ENCODE assay signal across 31 mouse cellular contexts in the genomic region with DNA sequence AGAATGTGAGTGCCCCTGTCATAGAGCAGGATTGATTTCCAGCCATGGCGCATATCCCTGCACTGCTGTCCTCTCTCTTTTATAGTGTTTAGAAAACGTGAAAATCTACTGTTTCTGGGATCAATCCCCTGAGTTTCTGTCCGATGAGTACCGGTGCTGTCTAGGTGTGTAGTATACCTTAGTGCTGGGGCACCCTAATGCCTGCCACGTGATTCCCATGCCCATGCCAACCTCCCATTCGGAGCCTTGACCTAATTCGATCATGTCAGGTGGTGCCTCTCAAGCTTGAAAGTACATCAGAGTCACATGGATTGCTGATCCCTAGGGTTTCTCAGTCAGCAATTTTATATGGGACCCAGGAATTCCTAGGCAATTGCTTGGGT. TPM values are rescaled to one million over a fixed set of nuclear protein-coding genes. Genes with fewer than 3 reads are reported as not detected.
DNase-seq lines count a peak whose midpoint lies in the region; ATAC-seq and TF ChIP-seq lines count a peak whose summit lies in the region.
"Had no signal": no experiment of that assay in that cellular context is flagged by ENCODE, and none has a peak within 500 bp of the region (broad histone marks: within the 10 kb centered on the region; RNA-seq: fewer than 3 reads in every experiment).

No protein-coding gene starts in this region.

- DNase-seq in cerebellum, adult 18-20 months = peak; percentile 48 to 52
- DNase-seq in cerebellum, postnatal 4 days (ENCODE audit: low spot score in 2 of 2) = no peak
- DNase-seq in cerebellum, adult 2 months = peak; percentile 55 to 62
- DNase-seq in cerebellum, adult 9-11 months = peak; percentile 65
- peak; percentile 62 to 63 for DNase-seq in cerebellum, postnatal 25 days
- DNase-seq in forebrain, postnatal 0 days = no peak
- no peak for DNase-seq in hindbrain, postnatal 0 days (ENCODE audit: low spot score)
- DNase-seq in forebrain, embryonic 14.5 days (ENCODE audit: low spot score) = no peak
- DNase-seq: adrenal gland, adult 8-10 months; adrenal gland, postnatal 25 days; embryo, embryonic 11 days; gastrocnemius, postnatal 25 days; heart, adult 18-20 months; heart, postnatal 10 days; heart, postnatal 36 days; kidney, adult 18-20 months; kidney, adult 9 months had no signal

- H3K27me3 ChIP-seq in cerebellum, adult 2 months (ENCODE audit: control insufficient read depth, insufficient read depth, low read length) = no peaks in the 10 kb centered on the region
- H3K27me3 ChIP-seq in forebrain, postnatal 0 days (ENCODE audit: insufficient read depth, low read length) = no peaks in the 10 kb centered on the region
- H3K27me3 ChIP-seq in hindbrain, postnatal 0 days (ENCODE audit: insufficient read depth, low read length) = no peaks in the 10 kb centered on the region
- H3K27me3 ChIP-seq in forebrain, embryonic 14.5 days (replicated peaks; ENCODE audit: control insufficient read depth, insufficient read depth, low read length) = no peaks in the 10 kb centered on the region
- H3K27me3 ChIP-seq: embryonic facial prominence, embryonic 13.5 days; forebrain, embryonic 12.5 days; heart, embryonic 12.5 days; heart, embryonic 15.5 days; hindbrain, embryonic 13.5 days had no signal

- no peak for ATAC-seq in forebrain, postnatal 0 days
- no peak for ATAC-seq in hindbrain, postnatal 0 days
- ATAC-seq in forebrain, embryonic 14.5 days = no peak
- ATAC-seq: CD4-positive, CD25-positive, alpha-beta regulatory T cell, adult 4 months; hindbrain, embryonic 16.5 days; inflammation-experienced regulatory T-cells, adult 6 months; intestine, embryonic 16.5 days had no signal

- no peak overlapping the region for H3K4me3 ChIP-seq in cerebellum, adult 2 months (replicated peaks; ENCODE audit: insufficient read depth, low read depth, low read length)
- H3K4me3 ChIP-seq in forebrain, postnatal 0 days (ENCODE audit: low read depth, low read length) = no peak overlapping the region
- H3K4me3 ChIP-seq in hindbrain, postnatal 0 days (ENCODE audit: low read length) = no peak overlapping the region
- H3K4me3 ChIP-seq in forebrain, embryonic 14.5 days (ENCODE audit: low read depth, low read length) = no peak overlapping the region
- H3K4me3 ChIP-seq: embryonic facial prominence, embryonic 10.5 days; embryonic facial prominence, embryonic 13.5 days; erythroblast, embryonic 14.5 days; forebrain, embryonic 12.5 days; heart, embryonic 12.5 days; heart, embryonic 15.5 days; hindbrain, embryonic 10.5 days; hindbrain, embryonic 13.5 days had no signal

- WGBS in cerebellum, adult 2 months = 16% methylated on average over 7 of the region's 7 CpGs
- WGBS in forebrain, postnatal 0 days = 88% methylated on average over 7 of the region's 7 CpGs
- 84% methylated on average over 7 of the region's 7 CpGs for WGBS in hindbrain, postnatal 0 days
- 94% methylated on average over 7 of the region's 7 CpGs for WGBS in forebrain, embryonic 14.5 days

- no peak overlapping the region for H3K4me2 ChIP-seq in forebrain, postnatal 0 days (ENCODE audit: low read depth)
- H3K4me2 ChIP-seq in hindbrain, postnatal 0 days (ENCODE audit: low read depth, low read length) = no peak overlapping the region
- H3K4me2 ChIP-seq in forebrain, embryonic 14.5 days (ENCODE audit: low read length) = no peak overlapping the region
- H3K4me2 ChIP-seq: embryonic facial prominence, embryonic 13.5 days; forebrain, embryonic 12.5 days; heart, embryonic 12.5 days; heart, embryonic 15.5 days; hindbrain, embryonic 13.5 days had no signal

- peaks cover 28% of the 10 kb centered on the region for H3K36me3 ChIP-seq in forebrain, postnatal 0 days (ENCODE audit: insufficient read depth)
- H3K36me3 ChIP-seq in hindbrain, postnatal 0 days (ENCODE audit: insufficient read depth, low read length) = no peaks in the 10 kb centered on the region
- peaks cover 3% of the 10 kb centered on the region; the same call in 1 of the 2 replicates for H3K36me3 ChIP-seq in forebrain, embryonic 14.5 days (ENCODE audit: control insufficient read depth, insufficient read depth, low read length)
- H3K36me3 ChIP-seq: embryonic facial prominence, embryonic 10.5 days; embryonic facial prominence, embryonic 13.5 days; forebrain, embryonic 12.5 days; heart, embryonic 12.5 days; heart, embryonic 15.5 days had no signal

- TF ChIP-seq CTCF in cerebellum, adult 2 months (IDR thresholded peaks at IDR 0.05; ENCODE audit: borderline replicate concordance, insufficient read depth, low read depth, low read length) = no peak
- TF ChIP-seq CTCF in forebrain, postnatal 0 days (IDR thresholded peaks at IDR 0.05; ENCODE audit: low read depth) = no peak
- TF ChIP-seq CTCF in hindbrain, postnatal 0 days (IDR thresholded peaks at IDR 0.05; ENCODE audit: low read depth) = no peak

- peaks cover 29% of the 10 kb centered on the region for H3K4me1 ChIP-seq in cerebellum, adult 2 months (ENCODE audit: control insufficient read depth, insufficient read depth, low read length)
- no peaks in the 10 kb centered on the region for H3K4me1 ChIP-seq in forebrain, postnatal 0 days (ENCODE audit: insufficient read depth)
- no peaks in the 10 kb centered on the region for H3K4me1 ChIP-seq in hindbrain, postnatal 0 days (ENCODE audit: insufficient read depth, low read length)
- H3K4me1 ChIP-seq in forebrain, embryonic 14.5 days (ENCODE audit: control insufficient read depth, insufficient read depth, low read length) = no peaks in the 10 kb centered on the region
- H3K4me1 ChIP-seq: embryonic facial prominence, embryonic 10.5 days; embryonic facial prominence, embryonic 13.5 days; forebrain, embryonic 12.5 days; heart, embryonic 12.5 days; heart, embryonic 15.5 days; hindbrain, embryonic 10.5 days; hindbrain, embryonic 13.5 days had no signal

- no peak overlapping the region for H3K9ac ChIP-seq in forebrain, postnatal 0 days
- no peak overlapping the region for H3K9ac ChIP-seq in hindbrain, postnatal 0 days (replicated peaks; ENCODE audit: low read length)
- no peak overlapping the region for H3K9ac ChIP-seq in forebrain, embryonic 14.5 days (ENCODE audit: low read length)
- H3K9ac ChIP-seq: embryonic facial prominence, embryonic 13.5 days; forebrain, embryonic 12.5 days; heart, embryonic 12.5 days; heart, embryonic 15.5 days; hindbrain, embryonic 13.5 days had no signal

- no peaks in the 10 kb centered on the region for H3K9me3 ChIP-seq in forebrain, postnatal 0 days (ENCODE audit: low read length)
- no peaks in the 10 kb centered on the region for H3K9me3 ChIP-seq in hindbrain, postnatal 0 days (ENCODE audit: low read length)
- H3K9me3 ChIP-seq in forebrain, embryonic 14.5 days (replicated peaks; ENCODE audit: control insufficient read depth, low read length) = no peaks in the 10 kb centered on the region
- H3K9me3 ChIP-seq: embryonic facial prominence, embryonic 10.5 days; embryonic facial prominence, embryonic 13.5 days; forebrain, embryonic 12.5 days; heart, embryonic 12.5 days; heart, embryonic 15.5 days; hindbrain, embryonic 10.5 days; hindbrain, embryonic 13.5 days had no signal

- no peak for TF ChIP-seq POLR2A in cerebellum, adult 2 months (IDR thresholded peaks at IDR 0.05; ENCODE audit: borderline replicate concordance, insufficient read depth, low read length)

- peak overlapping the region; percentile 37 for H3K27ac ChIP-seq in cerebellum, adult 2 months (ENCODE audit: insufficient read depth, low read length)
- H3K27ac ChIP-seq in forebrain, postnatal 0 days (ENCODE audit: low read depth, low read length) = no peak overlapping the region
- no peak overlapping the region for H3K27ac ChIP-seq in hindbrain, postnatal 0 days
- H3K27ac ChIP-seq in forebrain, embryonic 14.5 days (ENCODE audit: low read depth, low read length) = no peak overlapping the region
- H3K27ac ChIP-seq: embryonic facial prominence, embryonic 10.5 days; embryonic facial prominence, embryonic 13.5 days; forebrain, embryonic 12.5 days; heart, embryonic 15.5 days; hindbrain, embryonic 10.5 days; hindbrain, embryonic 13.5 days had no signal

RNA-seq across cellular contexts. Expression of a gene that starts 13.1 kb away (rescaled TPM):
- 330 and 333 TPM in 2 replicates for polyA plus RNA-seq in cerebellum, adult 2 months (2012; rRNA removed)
- total RNA-seq in forebrain, postnatal 0 days (2014; rRNA removed) = 43.7 and 50.0 TPM in 2 replicates
- polyA plus RNA-seq in forebrain, postnatal 0 days (2015; fragmentation: Nextera tagmentation; extraction: Ambion mirVana) = 69.5 and 90.5 TPM in 2 replicates
- 27.0 and 35.5 TPM in 2 replicates for total RNA-seq in hindbrain, postnatal 0 days (2014; rRNA removed)
- 137 and 143 TPM in 2 replicates for polyA plus RNA-seq in hindbrain, postnatal 0 days (2015; fragmentation: Nextera tagmentation; extraction: Ambion mirVana)
- 23.1 and 27.0 TPM in 2 replicates for polyA plus RNA-seq in forebrain, embryonic 14.5 days (2014; fragmentation: Nextera tagmentation; extraction: Ambion mirVana)
- total RNA-seq: MEL had no signal
- polyA plus RNA-seq: erythroblast, embryonic 14.5 days; gonadal fat pad, adult 2 months had no signal

RNA-seq across cellular contexts. Expression of a gene that starts 21.7 kb away (rescaled TPM):
- 33.9 and 34.1 TPM in 2 replicates for polyA plus RNA-seq in cerebellum, adult 2 months (2012; rRNA removed)
- total RNA-seq in forebrain, postnatal 0 days (2014; rRNA removed) = 18.2 and 23.5 TPM in 2 replicates
- 31.9 and 34.3 TPM in 2 replicates for polyA plus RNA-seq in forebrain, postnatal 0 days (2015; fragmentation: Nextera tagmentation; extraction: Ambion mirVana)
- total RNA-seq in hindbrain, postnatal 0 days (2014; rRNA removed) = 8.4 and 14.7 TPM in 2 replicates
- polyA plus RNA-seq in hindbrain, postnatal 0 days (2015; fragmentation: Nextera tagmentation; extraction: Ambion mirVana) = 27.8 and 31.0 TPM in 2 replicates
- polyA plus RNA-seq in forebrain, embryonic 14.5 days (2014; fragmentation: Nextera tagmentation; extraction: Ambion mirVana) = 24.0 and 29.7 TPM in 2 replicates

RNA-seq across cellular contexts. Expression of a gene that starts 21.7 kb away (rescaled TPM):
- polyA plus RNA-seq in cerebellum, adult 2 months (2012; rRNA removed) = 3.4 and 3.7 TPM in 2 replicates
- total RNA-seq in forebrain, postnatal 0 days (2014; rRNA removed) = 3.5 and 4.6 TPM in 2 replicates
- 3.9 and 4.0 TPM in 2 replicates for polyA plus RNA-seq in forebrain, postnatal 0 days (2015; fragmentation: Nextera tagmentation; extraction: Ambion mirVana)
- 2.1 and 3.2 TPM in 2 replicates for total RNA-seq in hindbrain, postnatal 0 days (2014; rRNA removed)
- 5.2 and 5.6 TPM in 2 replicates for polyA plus RNA-seq in hindbrain, postnatal 0 days (2015; fragmentation: Nextera tagmentation; extraction: Ambion mirVana)
- 9.3 and 9.5 TPM in 2 replicates for polyA plus RNA-seq in forebrain, embryonic 14.5 days (2014; fragmentation: Nextera tagmentation; extraction: Ambion mirVana)

RNA-seq across cellular contexts. Expression of a gene that starts 52.3 kb away (rescaled TPM):
- 24.4 and 26.0 TPM in 2 replicates for polyA plus RNA-seq in cerebellum, adult 2 months (2012; rRNA removed)
- total RNA-seq in forebrain, postnatal 0 days (2014; rRNA removed) = 37.7 and 41.9 TPM in 2 replicates
- 22.0 and 24.4 TPM in 2 replicates for polyA plus RNA-seq in forebrain, postnatal 0 days (2015; fragmentation: Nextera tagmentation; extraction: Ambion mirVana)
- 29.5 and 33.6 TPM in 2 replicates for total RNA-seq in hindbrain, postnatal 0 days (2014; rRNA removed)
- polyA plus RNA-seq in hindbrain, postnatal 0 days (2015; fragmentation: Nextera tagmentation; extraction: Ambion mirVana) = 21.6 and 22.9 TPM in 2 replicates
- 8.2 and 8.9 TPM in 2 replicates for polyA plus RNA-seq in forebrain, embryonic 14.5 days (2014; fragmentation: Nextera tagmentation; extraction: Ambion mirVana)

Comparison
In these comparisons a context has a peak if more than half of its experiments do, and no peak if none do; other contexts are left out.
1. DNase-seq: peak in cerebellum, adult 18-20 months (2 of 2), cerebellum, adult 2 months (2 of 2), cerebellum, adult 9-11 months (single experiment) and cerebellum, postnatal 25 days (2 of 2); none in cerebellum, postnatal 4 days (0 of 2), forebrain, postnatal 0 days (single experiment), hindbrain, postnatal 0 days (single experiment) and forebrain, embryonic 14.5 days (single experiment).